Mouse (Mus musculus): ENCODE measurements around the gene Rangap1.
A peak's percentile ranks its signal among the peaks of the same experiment; 100 is the strongest.

Rangap1 gene

DNA sequence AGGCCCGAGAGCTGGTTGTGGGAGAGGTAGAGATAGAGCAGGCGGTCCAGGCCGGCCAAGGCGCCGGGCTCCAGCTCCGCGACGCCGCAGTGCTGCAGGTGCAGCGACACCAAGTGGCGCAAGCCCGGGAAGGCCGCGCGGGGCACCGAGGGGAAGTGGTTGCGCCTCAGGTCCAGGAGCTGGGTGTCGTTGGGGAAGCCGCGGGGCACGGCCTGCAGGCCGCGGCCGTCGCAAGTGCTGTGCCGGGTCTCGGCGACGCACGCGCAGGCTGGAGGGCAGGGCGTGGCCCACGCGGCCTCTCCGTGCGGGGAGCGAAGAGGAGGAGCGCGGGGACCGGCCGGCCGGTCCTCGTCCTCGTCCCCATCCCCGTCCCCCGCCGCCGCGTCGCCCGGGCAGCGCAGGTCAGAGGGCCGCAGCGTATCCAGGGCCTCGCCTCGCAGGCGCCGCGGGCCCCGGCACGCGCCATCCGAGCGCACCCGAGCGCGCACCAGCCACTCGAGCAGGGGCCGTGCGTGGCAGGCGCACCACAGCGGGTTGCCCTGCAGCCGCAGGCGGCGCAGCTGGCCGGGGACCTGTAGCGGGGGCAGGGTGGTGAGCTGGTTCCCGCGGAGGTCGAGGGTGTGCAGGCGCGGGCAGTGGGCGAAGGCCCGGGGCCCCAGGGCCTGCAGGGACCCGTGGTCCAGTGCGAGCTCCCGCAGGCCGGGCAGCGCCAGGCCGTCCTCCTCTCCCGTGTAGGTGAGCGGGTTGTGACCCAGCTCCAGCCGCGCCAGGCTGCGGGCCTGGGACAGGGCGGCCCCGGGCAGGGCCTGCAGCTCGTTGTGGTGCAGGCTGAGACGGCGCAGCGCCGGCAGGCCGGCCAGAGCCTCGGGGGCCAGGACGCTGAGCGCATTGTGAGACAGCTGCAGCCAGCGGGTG is 51.1 kb downstream of the Rangap1 start:
- peak; percentile 78 to 87 for DNase-seq

DNA sequence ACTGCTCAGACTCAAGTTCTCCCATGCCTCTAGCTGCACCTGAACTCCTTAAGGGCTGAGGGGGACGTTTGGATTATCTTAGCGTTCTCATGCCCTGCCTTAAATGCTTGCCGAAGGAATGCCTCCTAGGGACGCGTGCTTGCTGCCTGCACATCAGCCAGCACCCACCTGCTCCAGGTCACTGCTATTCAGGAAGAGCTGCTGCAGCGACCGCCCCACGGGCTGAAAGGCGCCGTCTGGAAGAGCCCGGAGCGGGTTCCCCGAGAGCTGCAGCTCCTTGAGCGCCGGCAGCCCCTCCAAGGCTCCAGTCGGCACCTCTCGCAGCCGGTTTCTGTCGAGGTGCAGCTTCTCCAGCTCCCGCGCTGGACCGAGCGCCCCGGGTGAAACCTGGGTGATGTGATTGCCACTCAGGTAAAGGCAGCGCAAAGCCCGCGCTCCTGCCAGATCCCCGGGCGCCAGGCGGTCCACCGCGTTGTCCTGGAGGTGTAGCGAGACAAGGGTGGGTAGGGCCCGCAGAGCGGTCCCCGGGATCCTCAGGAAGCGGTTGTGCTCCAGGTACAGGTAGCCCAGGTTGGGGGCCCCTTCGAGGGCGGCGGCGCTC is 51.9 kb downstream of the Rangap1 start:
- DNase-seq, result no peak

DNA sequence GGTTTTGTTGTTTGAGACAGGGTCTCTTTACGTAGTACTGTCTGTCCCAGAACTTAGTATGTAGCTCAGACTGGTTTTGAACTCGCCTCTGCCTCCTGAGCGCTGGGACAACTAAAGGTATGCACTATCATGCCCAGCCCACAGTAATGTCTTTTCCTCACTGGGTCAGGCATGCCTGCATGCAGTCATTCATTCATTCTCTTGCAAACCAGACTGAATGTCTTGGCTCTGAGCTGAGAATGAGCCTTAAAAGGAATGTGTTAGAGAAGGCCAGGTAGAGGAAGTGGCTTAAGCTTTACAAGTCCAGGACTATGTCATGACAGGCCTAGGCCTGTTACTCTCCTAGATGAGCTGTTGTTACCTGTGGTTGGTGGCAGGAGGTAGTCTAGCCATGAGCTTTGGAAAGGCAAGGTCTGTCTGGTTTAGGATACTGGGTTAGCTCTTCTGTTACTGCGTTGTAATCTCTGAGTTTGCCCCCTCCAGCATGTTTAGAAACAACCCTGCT is 65.0 kb downstream of the Rangap1 start:
- DNase-seq, result no peak

DNA sequence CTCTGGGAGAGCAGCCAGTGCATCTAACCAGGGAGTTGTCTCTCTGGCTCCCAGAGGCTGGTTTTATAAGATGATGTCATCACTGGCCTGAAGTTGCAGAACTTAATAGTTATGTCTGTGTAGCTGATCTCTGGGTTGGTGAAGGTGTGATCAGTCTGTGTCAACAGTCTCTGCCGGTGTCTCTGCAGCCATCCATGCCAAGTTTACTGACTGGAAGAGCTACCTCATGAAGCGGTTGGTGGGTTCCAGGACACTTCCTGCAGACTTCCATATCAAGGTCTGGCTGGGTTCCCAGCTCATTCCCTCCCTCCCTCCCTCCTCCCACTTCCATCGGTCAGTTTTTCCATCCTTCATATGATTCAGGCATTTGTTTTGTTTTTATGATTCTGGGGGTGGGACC is 68.7 kb downstream of the Rangap1 start:
- DNase-seq, result no peak

DNA sequence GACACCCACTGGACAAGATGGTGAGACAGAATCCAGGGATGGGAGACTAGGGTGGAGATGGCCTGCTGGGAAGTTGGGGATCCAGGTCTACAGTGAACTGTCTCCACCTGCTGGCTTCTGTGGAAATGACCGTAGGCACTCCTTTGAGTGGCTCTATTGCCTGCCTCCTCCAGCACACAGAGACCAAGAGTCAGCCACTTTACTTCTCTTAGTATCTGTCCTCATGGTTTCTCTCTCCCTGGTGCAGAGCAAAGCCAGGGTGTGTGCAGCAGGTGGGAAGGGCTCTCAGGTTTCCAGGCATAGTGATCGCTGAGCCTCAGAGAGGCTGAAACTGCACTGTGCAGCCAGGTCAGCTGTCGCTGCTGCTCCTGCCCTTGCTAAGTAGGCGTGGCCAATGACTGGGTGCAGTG is 75.1 kb downstream of the Rangap1 start:
- peak in 1 of 2 experiments; percentile 59 for DNase-seq

DNA sequence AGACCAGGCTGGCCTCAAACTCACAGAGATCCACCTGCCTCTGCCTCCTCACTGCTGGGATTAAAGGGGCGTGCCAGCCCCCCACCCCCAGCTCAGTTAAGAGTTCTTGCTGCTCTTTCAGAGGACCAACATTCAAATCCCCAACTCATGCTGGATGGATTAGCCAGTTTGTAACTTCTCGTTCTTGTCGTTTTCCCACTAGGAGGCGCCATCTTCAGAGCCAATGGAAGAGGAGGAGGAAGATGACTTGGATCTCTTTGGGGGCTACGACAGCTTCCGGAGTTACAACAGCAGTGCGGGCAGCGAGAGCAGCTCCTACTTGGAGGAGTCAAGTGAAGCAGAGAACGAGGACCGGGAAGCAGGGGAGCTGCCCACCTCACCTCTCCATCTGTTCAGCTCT is 78.4 kb downstream of the Rangap1 start:
- DNase-seq, result no peak

DNA sequence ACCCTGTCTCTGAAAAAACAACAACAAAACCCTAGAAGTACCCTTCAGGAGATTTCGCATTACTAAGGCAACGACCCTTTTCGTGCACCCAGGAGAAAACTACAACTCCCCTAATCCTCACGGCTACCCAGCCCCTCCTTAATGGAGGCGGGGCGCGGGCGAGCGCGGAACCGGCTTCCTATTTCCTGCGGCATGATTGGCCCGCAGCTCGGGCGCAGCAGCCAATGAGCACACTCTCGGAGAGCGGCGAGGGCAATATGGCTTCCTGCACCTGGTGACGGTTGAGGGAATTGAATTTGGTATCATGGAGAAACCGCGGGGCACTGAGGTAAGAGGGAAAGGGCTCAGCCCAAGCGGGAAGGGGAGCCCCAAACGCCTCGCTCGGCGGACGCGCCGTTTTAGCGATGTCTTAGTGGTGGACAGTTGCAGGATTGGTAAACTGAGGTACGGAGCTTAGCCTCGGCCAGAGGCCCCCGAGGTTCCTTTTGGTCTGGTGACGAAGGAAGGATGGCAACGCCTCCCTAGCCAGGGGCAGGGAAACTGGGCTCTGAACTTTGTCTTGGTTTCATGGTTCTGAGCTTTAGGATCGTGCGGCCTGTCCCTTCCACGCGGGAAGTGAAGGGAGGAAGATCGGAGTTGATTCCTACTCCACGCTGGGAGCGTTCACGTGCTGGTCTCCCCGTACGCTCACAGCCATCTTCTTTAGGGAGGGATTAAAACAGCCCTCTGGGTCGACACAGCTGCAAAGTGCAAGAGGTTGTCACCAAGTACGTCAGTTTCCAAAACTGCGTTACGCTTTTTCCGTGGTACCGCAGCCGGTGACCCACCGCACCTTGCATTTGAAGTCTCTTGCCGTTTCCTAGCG is 81.4 kb downstream of the Rangap1 start, which contains the start of gene L3mbtl2:
L3mbtl2 (plus strand) TSS at position 193 of the 865 bp plus-strand sequence.
- peak; percentile 89 to 93 for DNase-seq

DNA sequence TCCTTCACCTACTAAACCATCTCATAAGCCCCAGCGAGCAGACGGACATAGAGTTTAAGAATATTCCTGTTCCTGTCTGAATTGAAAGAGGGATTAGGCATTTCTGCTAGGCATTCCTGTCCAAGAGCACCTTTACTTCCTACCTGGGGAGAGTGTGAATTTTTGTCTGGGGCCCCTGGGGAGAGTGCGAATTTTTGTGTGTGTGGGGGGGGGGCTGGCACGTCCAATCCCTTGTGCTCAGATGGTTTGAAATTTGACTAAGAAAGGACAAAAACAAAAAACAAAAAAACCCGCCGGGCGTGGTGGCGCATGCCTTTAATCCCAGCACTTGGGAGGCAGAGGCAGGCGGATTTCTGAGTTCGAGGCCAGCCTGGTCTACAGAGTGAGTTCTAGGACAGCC is 82.0 kb downstream of the Rangap1 start:
- no peak for DNase-seq

DNA sequence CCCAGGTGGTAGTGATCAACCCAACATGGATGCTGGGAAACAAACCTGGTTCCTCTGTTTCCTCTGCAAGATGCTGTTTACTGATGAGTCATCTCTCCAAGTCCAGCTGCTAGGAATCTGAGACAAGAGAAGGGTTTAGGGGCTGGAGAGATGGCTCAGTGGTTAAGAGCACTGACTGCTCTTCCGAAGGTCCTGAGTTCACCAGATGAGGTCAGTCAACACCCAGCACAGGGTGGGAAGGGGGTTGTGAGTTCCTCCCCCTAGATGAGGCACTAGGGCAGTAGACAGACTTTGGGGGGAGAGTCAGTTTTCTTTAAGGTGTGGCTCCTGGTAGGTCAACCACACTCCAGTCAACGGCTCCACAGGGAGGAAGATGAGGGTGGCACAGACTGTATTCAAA is 83.6 kb downstream of the Rangap1 start:
- DNase-seq, result no peak
